Mouse (Mus musculus) cerebellum, adult 11-12 months (tissue): ENCODE results near the gene Acsl4.

Experiments used
- DNase-seq: peaks from one replicate; pipeline ENCODE4 v3.0.0; 2022

The Acsl4 gene

DNA sequence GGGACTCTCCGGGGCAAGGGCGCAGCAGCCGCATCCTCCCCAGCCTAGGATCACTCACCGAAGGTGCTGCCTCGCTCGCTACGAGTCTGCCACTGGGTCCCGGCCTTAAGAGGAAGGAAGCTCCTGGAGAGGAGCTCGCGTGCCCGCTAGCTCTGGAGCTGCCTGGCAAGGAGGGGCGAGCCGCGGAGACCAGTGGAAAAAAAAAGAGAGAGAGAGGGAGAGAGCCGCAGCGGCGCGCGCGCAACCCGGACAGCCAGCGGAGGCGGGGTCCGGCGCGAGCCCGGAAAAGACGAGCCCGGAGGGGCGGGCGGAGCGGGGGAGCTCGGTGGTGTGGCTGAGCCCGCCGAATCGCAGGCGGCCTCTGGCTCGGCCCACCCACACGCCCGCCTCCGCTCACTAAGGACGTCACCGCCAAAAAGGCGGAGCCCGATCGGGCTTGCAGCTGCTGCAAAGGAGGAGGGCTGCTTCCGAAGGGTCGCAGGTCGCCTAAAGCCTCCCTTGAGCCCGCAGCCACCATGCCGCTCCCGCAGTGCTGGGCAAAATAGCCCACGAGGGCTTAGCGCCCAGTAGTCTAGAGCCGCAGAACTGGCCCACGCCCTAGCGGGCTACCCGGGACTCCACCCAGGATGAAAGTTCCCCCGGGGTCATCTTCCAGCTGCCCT, at the start of gene Acsl4:
Acsl4 (minus strand) TSS at position 289 of the 662 bp plus-strand sequence.
- peak; percentile 90 for DNase-seq

DNA sequence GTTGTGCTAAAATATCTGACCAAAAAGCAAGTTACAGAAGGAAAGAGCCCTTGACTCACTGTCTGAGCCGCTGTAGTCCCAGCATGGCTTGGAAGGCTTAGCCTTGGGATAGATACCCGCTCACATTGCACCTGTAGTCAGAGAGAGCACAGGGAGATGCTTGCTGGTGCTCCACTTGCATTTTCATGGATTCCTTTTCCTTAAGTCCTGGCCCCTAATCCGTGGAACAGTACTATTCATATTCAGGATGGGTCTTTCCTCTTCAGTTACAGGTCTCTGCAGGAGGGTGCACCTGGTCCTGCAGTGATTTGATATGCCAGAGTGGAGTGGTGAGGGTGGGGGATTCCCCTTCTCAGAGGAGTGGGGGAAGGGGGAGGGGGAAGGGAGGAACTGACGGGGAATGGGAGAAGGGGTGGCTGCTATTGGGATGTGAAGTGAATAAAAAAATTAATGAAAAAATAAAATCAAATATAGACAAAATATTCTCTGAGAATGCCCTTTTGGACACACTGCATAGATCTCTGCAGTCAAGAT, 47.7 kb upstream of the Acsl4 start:
- no peak for DNase-seq

GRCm38 (mm10) chrX:142432846-142433245, 42.5 kb upstream of the Acsl4 start:
- no peak for DNase-seq

DNA sequence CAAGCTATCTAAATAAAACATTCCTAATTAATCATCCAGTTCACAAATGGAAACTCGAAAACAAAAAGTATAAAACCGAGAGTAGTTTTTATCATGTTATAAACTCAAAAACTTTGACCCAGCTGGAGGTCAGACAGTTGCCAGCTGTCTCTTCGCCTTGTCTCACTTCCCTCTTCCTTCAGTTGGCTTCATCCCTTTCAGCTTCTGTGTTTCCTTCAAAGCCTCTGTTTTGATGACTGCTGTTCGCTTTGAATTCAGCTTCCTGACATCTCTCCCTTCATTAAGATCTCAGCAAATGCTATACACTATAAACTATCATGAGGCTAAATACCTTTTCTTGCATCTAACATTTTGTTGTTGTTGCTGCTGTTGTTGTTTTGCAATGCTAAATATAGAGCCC, 36.8 kb upstream of the Acsl4 start:
- DNase-seq, result no peak

GRCm38 (mm10) chrX:142426628-142427027, 36.3 kb upstream of the Acsl4 start:
- no peak for DNase-seq

DNA sequence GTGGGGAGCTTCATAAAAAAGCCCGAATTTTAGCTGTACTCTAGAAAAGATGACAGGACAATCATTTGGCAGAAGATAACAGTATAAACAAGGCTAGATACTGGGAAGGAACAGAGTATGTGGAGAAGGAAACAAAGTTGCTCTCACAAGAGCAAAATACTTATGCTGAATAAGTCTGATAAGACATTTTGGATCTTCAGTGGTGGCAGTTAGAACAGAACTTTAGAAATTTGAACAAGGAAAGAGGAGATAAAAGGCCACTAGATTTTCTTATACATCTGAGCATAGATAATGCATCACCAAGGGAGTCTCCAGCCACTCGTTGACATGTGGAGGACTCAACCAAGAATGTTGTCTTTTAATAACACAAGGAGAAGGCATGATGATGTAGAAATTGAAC, 23.5 kb upstream of the Acsl4 start:
- no peak for DNase-seq

DNA sequence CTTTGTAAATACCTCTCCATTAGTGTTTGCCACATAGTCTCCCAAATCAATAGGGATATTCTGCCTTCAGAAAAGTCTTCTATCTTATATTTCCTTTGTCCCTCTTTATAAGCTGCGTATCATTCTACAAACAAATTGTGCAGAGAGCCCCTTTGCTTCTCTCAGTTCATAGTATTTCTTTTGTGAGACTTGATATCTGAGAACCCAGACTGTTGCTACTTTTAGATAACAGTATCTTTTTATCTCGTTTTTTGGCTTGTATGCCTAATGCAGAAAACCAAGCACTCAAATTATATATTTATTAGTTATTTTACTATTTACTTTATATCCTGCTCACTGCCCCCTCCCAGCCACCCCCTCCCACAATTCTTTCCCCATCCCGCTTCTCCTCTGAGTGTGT, 19.7 kb upstream of the Acsl4 start:
- no peak for DNase-seq

- no peak for DNase-seq
Observed at GRCm38 (mm10) chrX:142409338-142409737, 19.0 kb upstream of the Acsl4 start.

- no peak for DNase-seq
Observed at GRCm38 (mm10) chrX:142403114-142403513, 12.8 kb upstream of the Acsl4 start.

DNA sequence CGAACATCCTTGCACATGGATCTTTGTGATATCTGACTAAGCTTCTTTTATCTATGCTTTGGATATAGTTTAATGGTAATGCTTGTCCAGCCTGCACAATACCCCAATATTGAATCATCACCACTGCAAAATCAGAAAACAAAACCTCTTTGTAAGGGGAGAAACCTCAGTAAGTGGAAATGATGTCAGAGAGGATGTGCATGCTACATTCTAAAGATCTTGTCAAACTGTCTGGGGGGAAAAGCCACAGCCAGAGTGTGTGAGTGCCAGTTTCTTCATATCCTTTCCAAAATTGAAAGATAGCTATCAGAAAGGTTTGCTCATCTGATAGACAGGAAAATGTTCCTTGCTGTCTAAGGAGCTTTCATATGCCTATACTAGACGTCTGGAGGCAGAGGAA, 8.3 kb upstream of the Acsl4 start:
- no peak for DNase-seq

GRCm38 (mm10) chrX:142390909-142391265, 552 bp upstream of the Acsl4 start:
- no peak for DNase-seq

DNA sequence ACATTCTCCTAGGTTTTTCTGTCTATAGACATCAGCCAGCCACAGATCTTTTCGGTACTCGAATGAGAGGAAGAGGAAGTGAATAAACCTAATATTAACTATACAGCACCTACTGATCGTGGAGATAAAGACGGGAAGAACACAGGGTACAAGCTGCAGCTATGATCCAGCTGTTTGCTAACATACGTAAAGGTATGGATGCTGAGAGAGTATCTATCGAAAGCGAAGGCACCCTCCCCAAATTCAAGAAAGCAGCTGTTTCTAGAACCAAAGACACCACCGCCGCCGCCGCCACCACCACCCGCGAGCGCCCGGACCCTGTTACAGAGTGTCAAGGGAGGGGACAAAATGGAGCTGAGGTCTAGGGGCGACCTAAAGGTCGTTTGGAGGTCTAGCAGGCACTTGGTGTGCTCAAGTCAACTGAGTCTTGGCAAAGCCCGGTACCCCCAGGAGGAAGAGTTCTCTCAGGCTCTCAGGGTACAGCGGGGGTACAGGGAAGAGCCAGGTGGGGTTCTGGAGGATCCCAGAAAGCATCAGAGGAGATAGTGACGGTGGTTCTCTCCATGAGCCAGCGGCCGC, 665 bp downstream of the Acsl4 start:
- DNase-seq, result peak; percentile 34

DNA sequence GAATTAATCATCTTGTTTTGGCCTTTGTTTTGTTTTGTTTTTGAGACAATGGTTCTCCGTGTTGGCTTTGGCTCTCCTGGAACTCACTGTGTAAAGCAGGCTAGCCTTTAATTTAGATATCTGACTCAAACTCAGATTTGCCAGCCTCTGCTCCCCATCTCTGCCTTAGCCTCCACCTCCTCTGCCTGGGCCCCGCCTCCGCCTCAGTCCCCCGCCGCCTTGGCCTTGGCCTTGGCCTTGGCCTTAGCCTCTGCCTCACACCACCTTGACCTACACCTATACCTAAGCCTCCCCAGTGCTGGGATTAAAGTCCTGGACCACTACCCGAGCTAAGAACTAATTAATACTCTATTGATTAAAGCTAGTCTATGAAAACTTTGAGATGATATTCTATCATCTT, 2.2 kb downstream of the Acsl4 start:
- peak; percentile 7 for DNase-seq

DNA sequence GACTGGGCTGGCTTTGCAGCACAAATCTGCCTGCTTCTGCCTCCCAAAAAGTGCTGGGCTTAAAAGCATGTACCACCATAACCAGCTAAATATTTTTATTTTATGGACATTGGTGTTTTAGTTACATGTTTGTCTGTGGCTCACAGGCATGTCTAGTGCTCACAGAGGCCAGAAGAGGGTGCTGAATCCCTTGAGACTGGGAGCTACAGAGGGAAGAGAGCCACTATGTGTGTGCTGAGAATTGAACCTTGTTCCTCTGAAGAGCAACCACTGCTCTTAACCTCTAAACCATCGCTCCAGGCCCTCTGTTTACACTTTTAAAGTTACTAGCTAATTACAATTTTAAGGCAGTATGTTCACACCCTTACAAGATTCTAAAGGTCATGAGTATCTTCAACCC, 2.7 kb downstream of the Acsl4 start:
- no peak for DNase-seq

DNA sequence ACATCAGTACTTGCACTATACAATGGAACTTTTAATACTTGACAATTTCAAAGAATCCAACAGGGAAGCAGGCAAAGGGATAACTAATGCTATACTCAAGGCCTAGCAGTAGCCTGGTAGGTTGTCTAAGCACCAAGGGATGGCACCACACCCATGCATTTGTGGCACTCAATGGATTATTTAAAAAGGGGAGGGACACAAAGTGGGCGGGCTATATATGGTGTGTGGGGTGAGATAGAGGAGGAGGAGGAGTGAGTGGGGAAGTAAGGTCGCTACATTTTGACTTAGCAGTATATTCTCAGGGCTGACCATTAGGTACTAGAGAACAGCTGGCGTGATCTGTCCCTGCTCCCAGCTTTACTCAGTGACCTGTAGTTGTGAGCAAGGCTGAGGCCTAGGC, 5.4 kb downstream of the Acsl4 start:
- DNase-seq, result no peak

DNA sequence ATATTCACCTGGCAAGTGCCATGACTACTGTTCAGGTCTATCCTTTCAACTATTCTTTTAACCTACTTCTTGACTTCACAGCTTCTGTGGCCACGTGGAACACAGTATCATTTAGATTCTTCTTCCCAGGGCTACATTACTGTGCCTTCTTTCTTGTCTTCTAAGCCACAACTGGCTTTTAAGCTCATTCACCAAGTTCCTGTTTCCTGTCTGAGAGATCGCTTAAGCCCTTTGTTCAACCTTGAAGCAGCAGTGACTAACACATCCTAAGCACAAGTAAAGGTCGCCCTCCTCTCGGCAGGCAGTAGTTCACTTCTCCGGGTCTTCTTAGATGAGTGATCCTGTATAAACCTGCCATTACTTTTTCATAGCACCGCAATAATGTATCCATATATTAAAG, 10.4 kb downstream of the Acsl4 start:
- no peak for DNase-seq

- DNase-seq, result no peak
Observed at GRCm38 (mm10) chrX:142378048-142378447, 12.3 kb downstream of the Acsl4 start.

GRCm38 (mm10) chrX:142377358-142377757, 13.0 kb downstream of the Acsl4 start:
- no peak for DNase-seq

DNA sequence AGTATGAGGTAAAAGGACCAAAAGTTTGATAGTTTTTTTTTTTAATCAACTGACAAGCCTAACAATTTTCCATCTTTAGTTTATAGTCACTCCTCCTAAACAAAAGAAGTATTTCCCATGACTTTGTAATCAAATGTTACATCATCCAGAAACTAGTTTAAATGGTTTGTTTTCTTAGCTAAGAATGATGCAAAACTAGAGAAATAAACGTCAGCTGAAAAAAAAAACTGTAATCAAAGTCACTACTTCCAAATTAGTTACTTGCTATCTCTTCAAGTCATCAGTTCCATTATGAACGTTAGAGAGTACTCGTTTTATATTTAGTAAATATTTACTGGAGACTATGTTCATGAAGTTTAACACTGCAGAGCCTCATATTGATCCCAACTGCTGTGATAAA, 13.6 kb downstream of the Acsl4 start:
- no peak for DNase-seq

GRCm38 (mm10) chrX:142375519-142375918, 14.8 kb downstream of the Acsl4 start:
- DNase-seq, result no peak

DNA sequence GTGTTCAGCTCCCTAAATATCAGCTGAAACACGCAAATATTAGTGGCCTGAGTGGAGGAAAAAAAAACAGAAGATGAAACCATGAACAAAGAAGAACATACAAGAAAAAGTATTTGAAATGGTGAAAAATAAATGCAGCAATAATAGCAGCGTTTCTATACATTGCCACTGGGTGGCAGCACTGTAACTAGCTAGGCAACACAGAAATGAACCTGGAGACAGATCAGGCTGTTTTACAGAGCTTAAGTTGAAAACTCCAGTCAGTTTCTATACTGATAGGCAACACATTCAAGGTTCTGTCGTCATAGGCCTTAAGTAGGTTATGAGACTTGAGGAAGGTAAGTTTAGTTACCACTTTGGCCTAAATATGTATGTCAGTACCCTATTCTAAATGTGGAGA, 17.9 kb downstream of the Acsl4 start:
- DNase-seq, result no peak

DNA sequence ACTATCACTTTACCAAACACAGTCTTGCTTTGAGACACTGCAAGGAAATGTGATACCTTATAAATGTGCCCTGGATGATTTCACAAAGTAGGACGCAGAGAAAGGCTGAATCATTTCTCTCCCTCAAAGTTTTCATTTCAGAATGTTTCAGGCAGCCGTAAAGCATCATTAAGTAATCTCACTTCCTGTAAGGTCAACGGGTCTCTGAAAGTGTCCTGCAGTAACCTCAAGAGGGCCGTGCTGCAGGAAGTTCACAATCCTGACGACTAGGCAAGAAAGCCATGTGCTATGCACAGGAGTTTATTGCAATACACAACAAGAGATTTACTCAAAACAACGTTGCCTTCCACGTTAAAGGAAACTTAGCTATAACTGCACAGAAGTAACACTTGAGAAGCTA, 20.4 kb downstream of the Acsl4 start:
- DNase-seq, result no peak

DNA sequence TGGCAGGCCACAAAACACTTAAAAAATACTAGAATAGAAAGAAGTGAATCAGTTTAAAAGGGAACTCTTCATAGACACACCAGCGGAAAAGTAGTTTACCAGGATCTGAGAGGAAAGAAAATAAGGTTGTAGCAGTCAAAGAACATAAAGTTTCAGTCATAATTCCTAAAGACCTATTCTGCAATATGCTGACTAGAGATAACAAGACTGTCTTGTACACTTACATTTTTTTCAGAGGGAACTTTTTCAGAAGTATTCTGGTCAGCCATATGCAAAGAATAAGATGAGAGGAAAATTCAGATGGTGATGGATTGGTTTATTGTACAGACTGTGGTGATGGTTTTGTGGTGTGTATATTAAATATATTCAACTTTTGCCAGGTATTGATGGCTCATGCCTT, 26.5 kb downstream of the Acsl4 start:
- DNase-seq, result no peak

DNA sequence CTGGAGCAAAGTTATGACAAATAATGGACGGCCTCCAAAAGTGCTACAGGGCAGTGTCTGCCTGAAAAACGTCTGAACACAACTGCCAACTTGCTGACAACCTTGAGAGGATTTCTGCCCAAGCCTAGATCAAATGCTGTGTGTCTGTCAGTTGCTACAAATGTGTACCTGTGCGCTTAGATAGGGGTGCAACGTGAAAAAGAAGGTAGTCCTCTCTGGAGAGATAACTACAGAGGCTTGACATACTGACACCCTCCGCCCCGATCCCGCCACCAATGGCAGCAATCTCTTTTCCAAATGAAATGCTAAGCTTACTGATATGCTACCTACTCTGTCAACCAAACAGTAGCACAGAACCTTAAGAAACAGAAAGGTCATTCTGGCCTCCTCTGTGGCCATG, 31.3 kb downstream of the Acsl4 start:
- DNase-seq, result no peak

DNA sequence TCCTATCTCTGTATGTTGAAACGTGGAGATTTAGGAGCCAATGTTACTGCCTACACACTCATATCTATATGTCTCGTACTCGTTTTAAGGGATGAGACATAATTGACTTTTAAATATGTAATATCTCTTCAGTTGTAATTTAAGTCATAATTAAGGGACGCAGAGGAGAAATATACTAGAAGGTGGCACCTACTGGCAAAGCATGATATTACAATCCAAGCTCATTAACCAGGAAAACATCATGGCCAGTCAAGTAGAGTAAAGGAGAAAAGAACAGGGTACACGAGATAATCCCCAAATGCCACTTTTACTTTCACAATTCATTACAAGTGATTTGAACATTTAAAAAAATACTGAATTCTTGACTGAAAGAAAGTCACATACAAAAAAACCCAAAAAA, 31.9 kb downstream of the Acsl4 start:
- no peak for DNase-seq
